Mouse (Mus musculus) left cerebral cortex, postnatal 25 days (tissue): Measurements from ENCODE around the gene Ptprn2. TPM values are rescaled to one million over a fixed set of nuclear protein-coding genes. Genes with fewer than 3 reads are reported as not detected.

Source experiments
- DNase-seq, 2 experiments: peaks; one replicate each; pipeline ENCODE4 v3.0.0; 2022; ENCODE audit warnings: low spot score in 2 of 2, mixed read lengths in 1 of 2
- intact Hi-C: fragments of 180-260 bp; cut with DNase I; formaldehyde crosslinking; loops from one replicate; pipeline ENCODE4 v1.15.1; 2025
- total RNA-seq, 2 experiments: library from RNA; stranded (reverse); gene quantifications; 2 replicates each; pipeline ENCODE4 v1.2.3; 2021

Ptprn2 gene
- total RNA-seq, 2 experiments from 2014 or later = 356 to 377 TPM

DNA sequence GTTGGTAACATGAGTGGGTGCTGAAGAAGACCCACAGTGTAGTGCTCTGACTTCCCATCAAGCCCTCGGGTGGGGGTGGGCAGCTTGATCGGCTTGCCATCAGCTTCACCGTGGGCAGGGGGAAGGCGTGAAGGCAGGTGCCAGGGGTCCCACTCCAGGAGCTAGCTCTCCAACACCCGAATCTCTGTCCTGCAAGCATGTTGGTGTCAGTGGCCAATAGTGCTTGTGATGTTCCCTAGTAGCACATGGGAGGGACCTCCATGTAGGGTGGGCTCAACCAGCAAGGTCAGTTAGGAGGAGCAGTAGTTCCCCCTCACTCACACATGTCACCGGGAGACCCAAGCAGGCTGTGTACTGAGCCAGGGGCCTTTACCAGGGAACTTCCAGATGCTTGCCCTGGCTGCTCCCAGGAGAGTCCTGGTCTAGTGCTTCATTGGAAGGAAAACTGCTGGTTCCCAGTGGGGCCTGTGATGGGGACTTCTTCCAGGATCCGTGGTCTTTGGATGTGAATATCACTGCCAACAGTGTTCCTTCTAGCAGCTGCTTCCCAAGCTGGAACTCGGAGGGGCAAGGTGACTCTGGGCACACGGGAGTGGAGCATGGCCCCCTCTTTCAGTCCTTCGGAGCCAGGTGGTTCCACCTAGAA, 569.5 kb downstream of the Ptprn2 start:
- intact Hi-C loops = loop anchor here (5.0 kb wide), 2 partner anchors 72 to 97 kb away; no protein-coding TSS in a partner anchor
- no peak for DNase-seq

DNA sequence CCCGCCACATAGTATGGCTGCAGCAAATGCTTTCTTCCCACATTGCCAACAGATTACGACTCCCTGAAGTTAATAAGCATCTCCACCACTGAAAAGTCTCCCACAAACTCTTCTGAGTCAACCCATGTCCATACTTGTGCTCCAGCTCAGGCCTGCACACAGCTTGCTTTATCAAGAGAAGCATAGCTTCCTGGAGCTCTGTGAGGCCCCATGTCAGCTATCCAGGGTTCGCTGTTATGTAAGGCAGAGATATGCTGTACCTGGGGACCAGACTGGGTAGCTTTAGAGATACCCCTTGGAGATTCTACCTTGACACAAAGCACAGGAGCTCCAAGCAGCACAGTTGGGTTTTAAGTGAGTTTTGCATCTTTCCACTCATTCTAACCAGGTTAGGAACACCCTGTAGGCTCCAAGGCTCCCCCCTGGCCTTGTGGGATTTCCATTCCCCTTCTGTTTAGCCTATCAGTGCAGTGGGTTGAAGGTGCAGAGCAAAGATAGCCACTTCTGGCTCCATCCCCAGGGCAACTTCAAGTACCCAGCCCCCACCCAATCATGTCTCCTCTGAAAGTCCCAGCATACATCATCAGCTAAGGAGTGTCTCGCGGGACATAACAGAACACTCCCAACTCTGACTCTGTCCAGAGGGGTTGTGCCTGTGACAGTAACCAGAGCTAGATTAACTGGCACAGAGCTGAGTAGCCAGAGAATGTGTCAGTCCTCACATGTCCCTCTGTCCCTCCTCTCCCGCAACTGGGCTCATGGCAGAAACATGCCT, 572.9 kb downstream of the Ptprn2 start:
- DNase-seq = no peak
- intact Hi-C loops = loop anchor here (5.0 kb wide), 1 partner anchor 94 kb away; no protein-coding TSS in a partner anchor

DNA sequence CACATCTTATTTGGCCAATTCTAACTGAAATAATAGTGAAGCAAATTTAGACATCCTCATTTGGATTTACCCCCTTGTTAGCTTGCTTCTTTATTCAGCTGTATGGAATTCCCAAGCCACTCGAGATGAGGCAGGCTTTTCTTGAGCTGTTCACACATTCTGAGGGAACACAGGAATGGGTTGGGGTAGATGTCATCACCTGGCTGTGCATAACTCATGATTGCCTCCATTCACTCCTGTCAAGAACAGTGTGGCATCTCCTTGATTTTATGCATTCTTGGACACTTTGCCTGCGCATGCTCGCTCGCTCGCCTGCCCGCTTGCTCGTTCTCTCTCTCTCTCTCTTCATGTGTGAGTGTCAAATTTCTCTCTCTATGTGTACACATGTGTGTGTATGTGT, 573.5 kb downstream of the Ptprn2 start:
- DNase-seq = no peak
- intact Hi-C loops = loop anchor here (5.0 kb wide), 1 partner anchor 93 kb away; no protein-coding TSS in a partner anchor

DNA sequence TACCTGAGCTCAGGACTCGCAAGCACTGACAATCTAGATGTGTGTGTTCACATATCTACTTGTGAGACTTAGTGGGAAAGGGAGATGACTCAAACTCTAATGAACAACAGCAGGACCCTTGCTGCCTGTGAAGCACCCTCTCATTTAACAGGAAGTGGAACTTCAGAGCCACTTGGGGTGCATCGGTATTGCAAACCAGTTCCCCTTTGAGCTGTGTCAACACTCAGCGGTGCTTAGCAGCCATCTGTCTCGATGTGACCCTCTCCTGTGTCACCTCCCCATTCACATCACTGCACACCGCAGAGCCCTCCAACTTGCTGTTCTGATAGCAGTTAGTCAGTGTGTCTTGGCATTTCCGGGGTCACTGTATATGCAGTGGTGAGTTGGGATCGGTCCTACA, 592.1 kb downstream of the Ptprn2 start:
- intact Hi-C loops = no loop called here

DNA sequence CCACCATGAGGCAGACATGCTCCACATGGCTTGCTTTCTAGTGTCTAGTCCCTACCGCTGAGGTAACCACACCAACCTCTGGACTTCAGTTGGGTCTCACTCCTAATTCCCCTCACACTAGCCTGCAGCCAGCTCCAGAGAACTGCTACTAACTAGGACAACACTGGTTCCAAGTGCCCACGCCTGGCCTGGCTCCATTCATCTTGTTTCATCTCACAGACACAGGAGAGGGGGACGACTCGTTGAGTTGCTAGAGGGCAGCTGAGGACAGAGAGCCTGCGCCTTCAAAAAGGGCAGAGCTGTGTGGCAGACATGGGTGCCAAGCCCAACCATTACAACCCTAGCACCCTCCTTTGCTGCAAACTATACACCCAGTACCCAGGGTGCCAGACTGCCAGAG, 593.4 kb downstream of the Ptprn2 start:
- intact Hi-C loops = no loop called here
- peak in 1 of 2 experiments; percentile 89 for DNase-seq

More for the DNA sequence above, 592.1 kb downstream of the Ptprn2 start:
- no peak for DNase-seq

DNA sequence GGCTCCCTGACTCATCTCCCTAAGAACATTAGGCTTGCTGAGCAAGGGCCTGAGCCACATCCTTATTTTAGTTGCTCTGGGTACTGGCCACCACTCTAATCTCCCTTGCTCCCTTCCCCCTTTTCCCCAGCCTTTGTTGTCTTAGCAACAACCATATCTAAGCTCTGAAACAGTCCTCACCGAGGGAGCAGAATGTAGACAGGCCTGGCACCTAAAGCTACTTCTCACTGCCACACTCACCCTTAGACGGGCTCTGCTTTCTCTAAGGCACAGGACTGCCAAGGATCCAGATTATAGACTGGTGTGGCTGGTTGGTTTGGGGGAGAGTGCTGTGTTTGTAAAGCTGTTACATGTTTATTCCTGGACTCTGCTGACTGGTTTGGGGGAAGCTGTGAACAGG, 594.2 kb downstream of the Ptprn2 start:
- intact Hi-C loops = no loop called here
- DNase-seq = peak in 1 of 2 experiments; percentile 55

DNA sequence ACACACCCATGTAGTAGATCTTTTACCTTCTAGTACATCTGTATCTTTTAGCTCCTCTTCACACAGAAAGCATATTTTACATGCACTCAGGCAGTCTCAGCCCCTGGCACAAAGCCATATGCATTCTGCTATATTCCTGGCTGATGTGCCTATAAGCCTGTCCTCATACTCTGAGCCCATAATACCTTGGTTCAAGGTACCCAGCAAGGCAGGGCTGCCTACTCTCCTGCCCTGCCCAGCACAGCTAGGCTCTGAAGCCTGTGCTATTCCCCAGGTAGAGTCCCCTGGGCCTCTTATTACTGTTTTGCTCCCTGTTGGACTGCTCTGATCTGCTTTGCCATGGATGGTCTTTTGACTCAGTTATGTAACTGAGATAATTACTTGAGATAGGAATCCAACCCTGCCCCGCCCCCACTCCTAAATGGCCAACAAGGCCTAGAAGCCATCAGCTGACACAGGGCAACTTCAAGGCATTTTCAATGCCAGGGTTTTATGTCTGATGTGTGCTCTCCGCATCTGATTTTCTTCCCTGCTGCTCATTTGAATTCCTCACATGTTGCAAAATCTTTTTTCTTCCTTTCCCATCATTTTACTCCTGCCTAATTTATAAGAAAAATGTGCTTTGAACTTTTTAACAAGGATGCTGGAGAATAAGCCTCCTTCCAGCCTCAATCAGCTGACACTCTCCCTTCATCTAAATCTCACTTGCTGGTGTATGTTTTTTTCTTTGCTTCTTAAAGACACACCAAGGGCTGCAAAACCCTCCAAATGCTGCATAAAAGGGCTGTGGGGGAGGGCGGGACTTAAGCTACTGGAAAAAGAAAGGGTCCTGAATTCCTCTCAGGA, 598.6 kb downstream of the Ptprn2 start:
- DNase-seq = no peak
- intact Hi-C loops = no loop called here

DNA sequence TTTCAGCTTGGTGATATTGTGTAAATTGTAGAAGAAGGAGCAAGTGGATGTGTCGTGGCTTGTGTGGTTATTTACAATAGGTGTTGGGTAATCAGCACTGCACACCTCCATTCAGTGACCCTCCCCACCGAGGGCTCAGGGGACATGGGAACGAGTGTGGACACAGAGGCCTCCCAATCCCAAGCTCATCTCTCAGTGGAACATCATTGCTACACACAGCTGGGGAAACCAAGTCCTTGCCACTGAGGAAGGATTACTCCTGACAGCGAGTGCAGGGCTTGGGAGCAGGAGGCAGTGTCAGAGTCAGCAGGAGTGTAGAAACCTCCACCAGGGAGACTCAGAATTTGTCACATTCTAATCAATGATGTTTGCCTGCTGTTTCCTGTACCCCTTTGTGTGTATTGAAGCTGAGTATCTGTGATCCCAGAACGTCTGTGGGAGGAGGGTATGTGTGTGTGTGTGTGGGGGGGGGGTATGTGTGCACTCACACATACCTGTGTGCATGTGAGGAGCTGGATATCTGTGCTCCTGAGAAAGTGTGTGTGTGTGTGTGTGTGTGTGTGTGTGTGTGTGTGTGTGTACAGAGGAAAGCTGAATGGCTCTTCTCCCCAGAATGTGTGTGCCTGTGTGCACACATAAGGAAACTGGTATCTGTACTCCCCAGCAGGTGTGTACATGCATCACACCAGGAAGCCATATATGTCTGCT, 599.3 kb downstream of the Ptprn2 start:
- DNase-seq = no peak
- intact Hi-C loops = no loop called here

DNA sequence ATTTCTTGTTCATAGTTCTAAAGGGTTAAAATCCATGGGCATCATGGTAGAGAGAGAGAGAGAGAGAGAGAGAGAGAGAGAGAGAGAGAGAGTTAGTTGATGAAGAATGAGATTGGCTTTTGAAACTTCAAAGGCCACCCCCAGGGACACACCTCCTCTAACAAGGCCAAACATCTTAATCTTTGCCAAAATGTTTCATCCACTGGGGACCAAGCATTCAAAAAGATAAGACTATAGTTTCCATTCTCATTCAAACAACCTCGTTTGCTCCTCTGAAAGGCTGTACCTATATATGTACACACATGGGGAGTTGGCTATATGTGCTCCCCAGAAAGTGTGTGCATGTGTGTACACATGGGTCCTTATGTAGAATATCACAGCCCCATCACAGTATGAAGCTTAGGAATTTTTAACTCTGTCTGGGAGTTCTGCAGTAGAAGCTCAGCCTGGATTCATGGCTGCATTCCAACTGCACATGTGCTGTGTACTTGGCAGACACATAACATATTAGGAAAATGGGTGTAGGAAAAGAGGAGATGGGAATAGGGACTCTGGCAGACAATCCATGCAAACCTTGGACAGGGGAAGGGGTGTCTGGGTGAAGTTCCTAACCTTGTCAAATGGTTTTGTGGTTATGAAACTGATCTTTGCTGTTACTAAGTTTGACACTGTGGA, 600.3 kb downstream of the Ptprn2 start:
- intact Hi-C loops = no loop called here
- peak in 1 of 2 experiments; percentile 31 for DNase-seq

DNA sequence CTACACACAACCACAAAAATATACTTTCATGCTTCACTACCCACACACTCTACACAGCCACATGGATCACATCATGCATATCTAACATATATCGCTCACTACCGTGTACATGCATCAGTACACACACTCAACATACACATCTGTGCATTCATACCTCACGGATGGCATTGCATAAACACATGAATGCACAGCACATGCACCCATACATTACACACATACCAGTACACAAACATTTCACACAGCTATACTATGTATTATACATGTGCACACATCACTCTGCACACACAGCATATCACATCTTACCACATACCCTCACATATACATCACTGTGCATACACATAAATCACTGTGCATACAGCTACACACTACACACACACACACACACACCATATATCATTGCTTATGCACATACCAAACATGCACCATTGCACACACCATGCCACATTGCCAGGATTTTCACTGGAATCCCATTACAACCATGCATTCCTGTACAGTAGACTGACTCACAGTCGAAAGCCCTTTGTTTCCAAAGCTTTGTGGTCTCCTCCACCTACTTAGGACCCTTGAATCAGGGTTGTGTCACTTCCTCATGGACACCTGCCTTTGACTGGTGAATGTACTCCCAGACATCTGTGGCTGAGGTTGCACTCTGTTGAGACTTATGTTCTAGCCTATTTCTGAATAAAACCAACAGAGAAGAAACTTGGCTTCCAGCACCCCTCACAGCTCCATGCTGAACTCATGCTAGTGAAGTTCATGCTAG, 607.0 kb downstream of the Ptprn2 start:
- DNase-seq = no peak
- intact Hi-C loops = no loop called here

DNA sequence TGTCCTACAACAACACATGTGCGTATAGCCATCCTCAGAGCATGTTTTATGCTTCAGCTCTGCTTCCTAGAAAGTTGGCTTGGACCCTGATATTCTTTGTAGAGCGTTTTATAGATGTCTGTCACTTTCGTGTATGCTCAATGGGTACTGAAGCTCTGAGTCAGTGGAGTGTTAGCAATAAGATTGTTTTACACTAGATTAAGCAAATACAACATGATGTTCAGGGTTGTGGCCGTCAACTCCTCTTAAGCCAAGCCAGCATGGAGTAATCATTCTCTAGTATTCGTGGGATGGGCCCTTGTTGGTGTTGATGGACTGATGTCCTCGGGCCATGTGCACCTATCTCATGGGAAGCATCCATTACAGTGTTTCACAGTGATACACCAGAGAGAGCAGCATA, 610.4 kb downstream of the Ptprn2 start:
- intact Hi-C loops = no loop called here

DNA sequence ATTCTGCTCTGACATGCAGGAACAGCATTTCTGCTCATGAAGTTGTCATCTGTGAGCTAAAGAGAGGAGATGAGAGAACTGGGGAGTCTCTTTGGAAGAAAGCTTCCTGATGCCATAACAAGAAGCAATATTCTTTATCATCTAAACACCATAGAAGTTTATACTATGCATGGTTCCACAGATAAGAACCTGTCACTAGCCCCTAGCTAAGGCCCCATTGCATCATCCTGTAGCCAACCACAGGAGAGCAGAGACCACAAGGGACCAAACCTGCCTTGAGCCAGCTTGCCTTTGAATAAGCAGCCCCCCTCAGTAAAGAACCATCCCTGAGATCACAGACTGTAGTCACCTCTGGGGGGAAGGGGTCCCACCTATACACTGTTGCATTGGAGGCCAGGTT, 612.8 kb downstream of the Ptprn2 start:
- intact Hi-C loops = no loop called here
- DNase-seq = no peak

More for the DNA sequence above, 610.4 kb downstream of the Ptprn2 start:
- no peak for DNase-seq

DNA sequence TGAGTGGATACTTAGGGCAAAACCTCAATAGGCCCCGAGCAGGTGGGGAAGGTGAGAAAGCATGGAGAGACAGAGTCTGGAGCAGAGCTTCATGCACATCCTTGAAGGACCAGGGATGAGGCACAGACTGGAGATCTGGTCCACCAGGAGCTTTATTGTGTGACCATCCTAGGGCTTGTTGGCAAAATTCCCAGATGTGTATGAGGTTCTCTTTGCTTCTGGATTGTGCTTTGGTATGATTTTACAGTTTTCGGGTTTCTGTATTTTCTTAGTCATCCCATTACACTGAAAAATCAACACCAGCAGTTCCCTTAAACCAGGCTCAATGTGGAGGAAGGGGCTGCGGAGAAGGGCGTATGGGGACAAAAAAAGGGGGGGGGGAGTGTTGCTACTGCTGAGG, 621.2 kb downstream of the Ptprn2 start:
- no peak for DNase-seq
- intact Hi-C loops = no loop called here

DNA sequence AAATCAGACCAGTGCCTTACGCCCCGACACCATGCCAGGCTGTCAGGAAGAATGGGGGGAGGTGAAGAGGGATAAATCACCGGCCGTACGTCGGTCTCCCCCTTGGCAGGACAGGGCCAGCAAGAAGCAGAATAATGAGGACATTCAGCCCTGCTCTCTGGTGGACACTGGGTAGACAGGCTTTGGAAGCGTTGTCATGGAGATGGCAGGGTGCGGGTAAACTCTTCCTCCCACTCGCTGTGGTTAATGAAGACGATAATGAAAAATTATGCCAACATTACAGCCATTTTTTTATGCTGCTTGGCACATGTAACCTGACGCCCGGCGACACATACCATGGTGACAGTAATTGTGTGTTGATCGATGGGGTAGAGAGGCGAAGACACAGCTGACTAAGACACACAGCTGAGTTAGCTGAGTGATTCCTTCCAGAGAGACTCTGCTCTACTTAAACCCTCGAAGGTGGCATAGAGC, 621.7 kb downstream of the Ptprn2 start:
- DNase-seq = peak; percentile 59 to 66
- intact Hi-C loops = no loop called here

DNA sequence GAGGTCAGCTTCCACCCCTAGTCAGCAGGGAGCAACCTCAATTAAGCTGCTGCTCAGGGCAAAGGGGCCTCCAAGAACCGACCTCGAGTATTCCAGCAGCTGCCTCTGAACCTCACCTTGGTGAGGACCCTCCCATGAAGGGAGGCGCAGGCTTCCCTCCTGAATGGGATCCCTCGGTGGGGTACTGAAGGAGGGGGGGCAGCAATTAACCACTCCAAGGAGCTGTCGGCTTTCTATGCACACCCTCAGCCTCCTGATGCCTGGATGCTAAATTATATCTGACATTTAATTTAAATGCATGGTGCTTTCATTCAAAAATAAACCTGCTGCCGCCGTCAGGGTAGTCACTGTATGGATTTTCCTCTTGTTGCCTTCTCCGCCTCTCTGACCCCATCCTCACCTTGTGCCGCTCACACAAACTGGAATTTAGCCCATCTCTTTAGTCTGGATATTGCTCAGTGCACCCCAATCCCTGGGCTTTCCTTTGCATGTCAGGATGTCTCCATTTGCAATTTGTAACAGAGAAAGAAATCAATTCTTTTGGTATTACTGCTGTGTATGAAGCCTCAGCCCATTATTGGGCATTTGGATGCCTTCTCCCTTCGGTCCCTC, 629.8 kb downstream of the Ptprn2 start:
- DNase-seq = no peak
- intact Hi-C loops = no loop called here

DNA sequence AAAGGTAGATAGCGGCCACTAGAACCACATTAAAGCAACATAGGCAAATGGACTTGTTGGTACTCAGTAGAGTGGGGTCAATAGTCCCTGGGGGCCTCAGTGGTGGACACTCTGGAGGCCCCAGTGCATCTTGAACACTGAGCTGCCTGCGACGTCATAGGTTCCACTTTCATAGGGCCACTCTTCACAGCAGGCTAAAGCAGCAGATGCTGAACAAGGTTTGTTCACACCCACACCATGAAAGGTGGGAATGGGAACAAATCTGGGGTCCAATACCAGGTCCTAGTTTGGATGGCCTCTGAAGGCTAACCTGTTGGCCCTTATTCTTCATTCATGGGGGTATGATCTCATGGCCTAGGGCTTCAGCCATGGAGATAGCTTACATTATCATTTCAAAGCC, 641.6 kb downstream of the Ptprn2 start:
- DNase-seq = peak; percentile 23 to 52
- intact Hi-C loops = loop anchor here (5.0 kb wide), 1 partner anchor 75 kb away; no protein-coding TSS in a partner anchor

DNA sequence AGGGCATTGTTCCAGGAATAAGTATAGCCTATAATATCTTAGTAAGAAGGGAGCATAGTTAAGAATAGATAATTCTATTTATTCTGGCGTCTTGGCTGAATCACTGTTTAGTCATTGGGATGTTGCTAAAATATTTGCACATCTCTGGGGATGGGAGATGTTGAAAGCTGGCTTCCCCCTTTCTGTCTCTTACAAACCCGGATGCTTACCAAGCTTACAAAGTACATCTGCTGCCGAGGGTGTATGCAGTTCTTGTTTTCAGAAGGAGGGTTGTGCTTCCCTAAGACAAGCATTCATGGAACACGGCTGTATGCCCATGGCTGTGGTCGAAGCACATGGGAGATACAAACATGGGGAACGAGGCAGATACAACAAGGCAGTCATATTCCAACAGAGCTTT, 642.0 kb downstream of the Ptprn2 start:
- intact Hi-C loops = loop anchor here (5.0 kb wide), 1 partner anchor 75 kb away; no protein-coding TSS in a partner anchor
- DNase-seq = peak; percentile 22 to 86

DNA sequence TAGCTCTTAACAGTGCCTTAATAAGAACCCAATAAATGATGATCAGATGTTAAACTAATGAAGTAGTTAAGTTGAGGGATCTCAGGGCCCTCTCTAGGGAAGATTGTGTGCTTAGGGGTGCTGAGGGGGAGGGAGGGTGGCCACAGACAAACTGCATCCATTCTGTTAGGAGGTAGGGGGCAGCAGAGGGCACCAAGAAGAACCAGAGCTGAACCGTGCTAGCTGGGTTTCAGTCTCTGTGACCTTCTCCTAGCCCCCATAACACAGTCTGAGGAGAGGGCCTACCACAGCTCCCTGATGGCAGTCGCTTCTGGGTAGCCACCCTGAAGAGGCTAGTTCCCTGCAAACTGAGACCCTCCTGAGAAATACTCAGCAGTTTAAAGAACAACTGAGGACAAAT, 646.6 kb downstream of the Ptprn2 start:
- intact Hi-C loops = no loop called here
- DNase-seq = no peak
